Mouse (Mus musculus): ENCODE results near the gene Pdik1l. TPM values are rescaled to one million over a fixed set of nuclear protein-coding genes. Genes with fewer than 3 reads are reported as not detected.
"Not testable (repeated sequence)": the region's sequence is repeated elsewhere in the genome, so short reads cannot be mapped to it uniquely, and the experiment has no call there.

Gene Pdik1l
- total RNA-seq, 1 experiment, result 13.2 TPM

- TF ChIP-seq ZNF384 (IDR thresholded peaks at IDR 0.05; ENCODE audit: low read depth, low read length) (no peak), MAFK (IDR thresholded peaks at IDR 0.05; ENCODE audit: insufficient read depth, low read depth, low read length) (no peak), ZC3H11A (IDR thresholded peaks at IDR 0.05; ENCODE audit: borderline replicate concordance, low read depth, low read length) (no peak), CHD2 (IDR thresholded peaks at IDR 0.05; ENCODE audit: low read depth, low read length) (no peak), HCFC1 (IDR thresholded peaks at IDR 0.05; ENCODE audit: borderline replicate concordance, insufficient read depth, low read length) (no peak)
- in situ Hi-C loops (cut with MboI; ENCODE audit: low sequenced_read_pairs in 2 of 2, unreplicated experiment in 2 of 2), result no loop called here
- peaks cover 0 to 13% of the 10 kb centered on the region in 2 experiments; a peak in 1 of 4 replicates for H3K4me1 ChIP-seq (ENCODE audit: control insufficient read depth in 2 of 2, insufficient read depth in 2 of 2, low read length in 2 of 2, poor library complexity in 1 of 2)
- no peaks in the 10 kb centered on the region for H3K36me3 ChIP-seq (ENCODE audit: control insufficient read depth, insufficient read depth, low read length, poor library complexity, severe bottlenecking)
- H3K9ac ChIP-seq (ENCODE audit: insufficient read depth, low read depth, low read length, poor library complexity, severe bottlenecking), result no peak overlapping the region
- H3K4me3 ChIP-seq (ENCODE audit: insufficient read depth in 1 of 2, low read depth in 1 of 2, low read length in 2 of 2, poor library complexity in 1 of 2, severe bottlenecking in 1 of 2), result no peak overlapping the region
- no peak for DNase-seq (ENCODE audit: low read depth, low spot score)
- no peak overlapping the region for H3K27ac ChIP-seq (ENCODE audit: insufficient read depth, low read depth, low read length, poor library complexity, severe bottlenecking)
- no peaks in the 10 kb centered on the region for H3K9me3 ChIP-seq (ENCODE audit: control insufficient read depth, insufficient read depth, low read depth, low read length)
Observed at GRCm38 (mm10) chr4:134297369-134297768, 9.7 kb upstream of the Pdik1l start.

- TF ChIP-seq ZNF384 (IDR thresholded peaks at IDR 0.05; ENCODE audit: low read depth, low read length) (no peak), MAFK (IDR thresholded peaks at IDR 0.05; ENCODE audit: insufficient read depth, low read depth, low read length) (no peak), ZC3H11A (IDR thresholded peaks at IDR 0.05; ENCODE audit: borderline replicate concordance, low read depth, low read length) (no peak), CHD2 (IDR thresholded peaks at IDR 0.05; ENCODE audit: low read depth, low read length) (no peak), HCFC1 (IDR thresholded peaks at IDR 0.05; ENCODE audit: borderline replicate concordance, insufficient read depth, low read length) (no peak)
- H3K36me3 ChIP-seq (ENCODE audit: control insufficient read depth, insufficient read depth, low read length, poor library complexity, severe bottlenecking), result no peaks in the 10 kb centered on the region
- no peak overlapping the region for H3K27ac ChIP-seq (ENCODE audit: insufficient read depth, low read depth, low read length, poor library complexity, severe bottlenecking)
- no peak overlapping the region for H3K4me3 ChIP-seq (ENCODE audit: insufficient read depth in 1 of 2, low read depth in 1 of 2, low read length in 2 of 2, poor library complexity in 1 of 2, severe bottlenecking in 1 of 2)
- in situ Hi-C loops (cut with MboI; ENCODE audit: low sequenced_read_pairs in 2 of 2, unreplicated experiment in 2 of 2), result no loop called here
- peaks cover 0 to 11% of the 10 kb centered on the region in 2 experiments; a peak in 1 of 4 replicates for H3K4me1 ChIP-seq (ENCODE audit: control insufficient read depth in 2 of 2, insufficient read depth in 2 of 2, low read length in 2 of 2, poor library complexity in 1 of 2)
- H3K9ac ChIP-seq (ENCODE audit: insufficient read depth, low read depth, low read length, poor library complexity, severe bottlenecking), result no peak overlapping the region
- H3K9me3 ChIP-seq (ENCODE audit: control insufficient read depth, insufficient read depth, low read depth, low read length), result no peaks in the 10 kb centered on the region
- no peak for DNase-seq (ENCODE audit: low read depth, low spot score)
Observed at GRCm38 (mm10) chr4:134296523-134296922, 8.8 kb upstream of the Pdik1l start.

- H3K4me1 ChIP-seq (ENCODE audit: control insufficient read depth in 2 of 2, insufficient read depth in 2 of 2, low read length in 2 of 2, poor library complexity in 1 of 2), result peaks cover 0 to 11% of the 10 kb centered on the region in 2 experiments; a peak in 1 of 4 replicates
- H3K9me3 ChIP-seq (ENCODE audit: control insufficient read depth, insufficient read depth, low read depth, low read length); H3K36me3 ChIP-seq (ENCODE audit: control insufficient read depth, insufficient read depth, low read length, poor library complexity, severe bottlenecking); H3K4me3 ChIP-seq (ENCODE audit: insufficient read depth in 1 of 2, low read depth in 1 of 2, low read length in 2 of 2, poor library complexity in 1 of 2, severe bottlenecking in 1 of 2); H3K27ac ChIP-seq (ENCODE audit: insufficient read depth, low read depth, low read length, poor library complexity, severe bottlenecking); DNase-seq (ENCODE audit: low read depth, low spot score); in situ Hi-C loops (cut with MboI; ENCODE audit: low sequenced_read_pairs in 2 of 2, unreplicated experiment in 2 of 2); H3K9ac ChIP-seq (ENCODE audit: insufficient read depth, low read depth, low read length, poor library complexity, severe bottlenecking): not testable (repeated sequence)
- TF ChIP-seq ZNF384 (IDR thresholded peaks at IDR 0.05; ENCODE audit: low read depth, low read length), result peak; percentile 50; the same call in 1 of the 2 replicates
Observed at GRCm38 (mm10) chr4:134296096-134296495, 8.4 kb upstream of the Pdik1l start.

DNA sequence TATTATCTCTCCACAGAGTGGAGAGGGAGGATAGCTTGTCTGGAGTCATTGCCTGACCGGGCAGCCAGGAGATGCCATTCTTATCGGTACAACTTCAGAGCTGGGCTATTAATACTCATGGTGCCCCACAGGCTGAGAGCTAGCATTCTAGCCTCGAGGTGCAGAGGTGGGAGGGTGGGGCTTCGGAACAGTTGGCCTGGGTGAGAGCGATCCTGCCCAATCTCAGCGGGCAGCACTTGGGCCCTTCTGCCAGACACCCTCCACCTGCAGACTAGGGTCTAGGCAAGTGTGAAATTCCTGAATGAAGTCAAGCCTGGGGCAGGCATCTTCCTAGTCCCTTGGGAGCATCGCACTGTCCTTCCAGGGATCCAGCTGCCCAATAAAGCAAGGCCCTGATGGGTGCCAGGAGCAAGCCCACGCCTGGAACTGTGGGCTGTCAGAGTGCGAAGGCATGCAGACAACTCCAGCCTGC lies 6.0 kb upstream of the Pdik1l start:
- H3K4me3 ChIP-seq (ENCODE audit: insufficient read depth in 1 of 2, low read depth in 1 of 2, low read length in 2 of 2, poor library complexity in 1 of 2, severe bottlenecking in 1 of 2), result no peak overlapping the region
- no peaks in the 10 kb centered on the region for H3K9me3 ChIP-seq (ENCODE audit: control insufficient read depth, insufficient read depth, low read depth, low read length)
- no peak for DNase-seq (ENCODE audit: low read depth, low spot score)
- in situ Hi-C loops (cut with MboI; ENCODE audit: low sequenced_read_pairs in 2 of 2, unreplicated experiment in 2 of 2), result no loop called here
- H3K4me1 ChIP-seq (ENCODE audit: control insufficient read depth in 2 of 2, insufficient read depth in 2 of 2, low read length in 2 of 2, poor library complexity in 1 of 2), result peaks cover 0 to 2% of the 10 kb centered on the region in 2 experiments; a peak in 1 of 4 replicates
- H3K9ac ChIP-seq (ENCODE audit: insufficient read depth, low read depth, low read length, poor library complexity, severe bottlenecking), result no peak overlapping the region
- no peaks in the 10 kb centered on the region for H3K36me3 ChIP-seq (ENCODE audit: control insufficient read depth, insufficient read depth, low read length, poor library complexity, severe bottlenecking)
- no peak for TF ChIP-seq HCFC1 (IDR thresholded peaks at IDR 0.05; ENCODE audit: borderline replicate concordance, insufficient read depth, low read length)
- TF ChIP-seq ZC3H11A (IDR thresholded peaks at IDR 0.05; ENCODE audit: borderline replicate concordance, low read depth, low read length), result no peak
- no peak for TF ChIP-seq CHD2 (IDR thresholded peaks at IDR 0.05; ENCODE audit: low read depth, low read length)
- TF ChIP-seq ZNF384 (IDR thresholded peaks at IDR 0.05; ENCODE audit: low read depth, low read length), result no peak
- TF ChIP-seq MAFK (IDR thresholded peaks at IDR 0.05; ENCODE audit: insufficient read depth, low read depth, low read length), result no peak
- H3K27ac ChIP-seq (ENCODE audit: insufficient read depth, low read depth, low read length, poor library complexity, severe bottlenecking), result no peak overlapping the region
